Mouse (Mus musculus): ENCODE measurements around the gene Apaf1.

GRCm38 (mm10) chr10:90969355-90970174 is 113.0 kb downstream of the Apaf1 start:
- TF ChIP-seq CTCF (IDR thresholded peaks at IDR 0.05; ENCODE audit: low read depth, low read length): no peak
- no peak for TF ChIP-seq POLR2A (IDR thresholded peaks at IDR 0.05; ENCODE audit: extremely low read depth, insufficient read depth, low read length)
